Mouse (Mus musculus) kidney, adult 2 months (tissue): ENCODE data around the gene Tbc1d16.

Experiments
- CTCF ChIP-seq: fragments of 200-500 bp; conservative IDR thresholded peaks from 2 replicates; pipeline ENCODE4 v1.5.1; 2011; ENCODE audit warnings: low read depth, mild to moderate bottlenecking, control low read depth, low read length, moderate library complexity, mixed read lengths; ENCODE audit not compliant: insufficient read depth, insufficient read length
- POLR2A ChIP-seq: fragments of 200-500 bp; IDR thresholded peaks from one replicate; pipeline ENCODE4 v1.6.1; 2011; ENCODE audit warnings: low read depth, low read length, control low read depth

DNA sequence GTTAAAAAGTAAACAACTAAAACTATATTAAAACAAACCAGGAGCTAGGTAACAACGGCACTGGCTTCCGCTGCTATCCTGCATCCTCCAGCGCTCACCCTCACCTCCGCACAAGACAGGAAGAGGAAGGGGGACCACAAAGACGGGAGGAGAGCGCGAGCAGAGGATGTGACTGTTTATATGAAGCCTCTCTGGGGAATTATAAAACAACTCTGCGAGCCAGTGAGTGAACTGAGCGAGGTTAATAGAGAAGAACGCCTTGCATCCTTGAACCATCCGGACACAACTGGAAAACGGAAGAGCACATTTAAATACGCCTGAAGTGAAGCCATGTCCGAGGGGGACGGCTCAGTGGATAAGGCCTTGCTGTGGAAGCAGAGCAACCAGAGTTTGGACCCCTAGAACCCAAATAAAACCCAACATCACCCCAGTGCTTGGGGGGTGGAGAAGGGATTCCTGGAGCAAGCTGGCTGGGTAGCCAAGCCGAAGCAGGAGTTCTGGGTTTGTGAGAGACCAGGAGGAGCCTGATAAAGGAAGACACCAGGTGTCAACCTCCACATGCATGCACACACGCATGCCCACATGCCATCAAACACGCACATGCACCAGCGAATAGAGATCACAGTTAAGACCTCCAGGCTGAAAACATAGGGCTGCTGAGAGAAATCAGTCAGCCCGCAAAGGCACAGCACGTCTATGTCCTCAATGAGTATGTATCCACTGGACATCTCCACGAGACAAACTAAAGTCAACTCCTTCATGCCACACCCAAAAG lies 65.2 kb downstream of the Tbc1d16 start:
- TF ChIP-seq POLR2A, result no peak
- TF ChIP-seq CTCF, result no peak
